Mouse (Mus musculus): ENCODE measurements at regions not wholly inside any gene's neighbourhood (a gene's known extent, or its start where the extent isn't known, plus 50 kb on each side); places are given as distances from the start of the nearest gene placed in this dataset.

- no peak for DNase-seq
Measured at GRCm38 (mm10) chrX:108608446-108608845, 56.2 kb downstream of the Gm379 start.

DNA sequence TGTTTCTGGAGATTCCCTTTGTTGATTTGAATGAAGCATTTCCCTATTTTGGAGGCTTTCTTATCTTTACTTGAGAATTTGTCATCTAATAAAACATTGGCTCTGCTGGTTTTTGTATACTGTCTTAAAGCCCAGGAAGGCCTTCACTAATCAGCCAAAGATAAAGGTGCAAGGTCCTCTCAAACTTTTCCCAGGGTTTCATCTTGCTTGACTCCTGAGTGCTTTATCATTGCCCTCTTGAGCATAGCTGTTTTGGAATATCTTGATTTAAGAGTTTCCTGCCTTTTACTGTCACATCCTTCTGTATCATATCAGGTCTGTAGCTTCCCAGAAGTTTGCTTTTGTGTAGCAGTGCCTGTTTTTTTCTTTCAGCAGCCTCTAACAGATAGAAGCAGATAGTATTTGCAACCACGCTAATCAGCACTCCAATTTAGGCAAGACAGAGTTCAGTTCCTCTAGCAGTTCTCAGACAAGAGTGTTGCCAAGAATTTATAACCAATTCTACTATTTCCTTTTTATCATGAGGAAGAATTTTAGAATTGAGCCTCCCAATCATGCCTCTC is 64.7 kb downstream of the Gm379 start:
- no peak for DNase-seq

GRCm38 (mm10) chrX:108561977-108562376 is 102.7 kb downstream of the Gm379 start:
- DNase-seq, result no peak

GRCm38 (mm10) chrX:108543149-108543548 is 121.5 kb downstream of the Gm379 start:
- DNase-seq, result no peak

GRCm38 (mm10) chrX:108541410-108541809 is 123.3 kb downstream of the Gm379 start:
- no peak for DNase-seq

- peak in 1 of 2 experiments; percentile 12 for DNase-seq
Measured at GRCm38 (mm10) chrX:108536995-108537394, 127.7 kb downstream of the Gm379 start.
